Mouse (Mus musculus): ENCODE data around the gene Tlnrd1. TPM values are rescaled to one million over a fixed set of nuclear protein-coding genes. Genes with fewer than 3 reads are reported as not detected.

Tlnrd1 gene
- polyA plus RNA-seq, 1 experiment: 20.5 TPM

DNA sequence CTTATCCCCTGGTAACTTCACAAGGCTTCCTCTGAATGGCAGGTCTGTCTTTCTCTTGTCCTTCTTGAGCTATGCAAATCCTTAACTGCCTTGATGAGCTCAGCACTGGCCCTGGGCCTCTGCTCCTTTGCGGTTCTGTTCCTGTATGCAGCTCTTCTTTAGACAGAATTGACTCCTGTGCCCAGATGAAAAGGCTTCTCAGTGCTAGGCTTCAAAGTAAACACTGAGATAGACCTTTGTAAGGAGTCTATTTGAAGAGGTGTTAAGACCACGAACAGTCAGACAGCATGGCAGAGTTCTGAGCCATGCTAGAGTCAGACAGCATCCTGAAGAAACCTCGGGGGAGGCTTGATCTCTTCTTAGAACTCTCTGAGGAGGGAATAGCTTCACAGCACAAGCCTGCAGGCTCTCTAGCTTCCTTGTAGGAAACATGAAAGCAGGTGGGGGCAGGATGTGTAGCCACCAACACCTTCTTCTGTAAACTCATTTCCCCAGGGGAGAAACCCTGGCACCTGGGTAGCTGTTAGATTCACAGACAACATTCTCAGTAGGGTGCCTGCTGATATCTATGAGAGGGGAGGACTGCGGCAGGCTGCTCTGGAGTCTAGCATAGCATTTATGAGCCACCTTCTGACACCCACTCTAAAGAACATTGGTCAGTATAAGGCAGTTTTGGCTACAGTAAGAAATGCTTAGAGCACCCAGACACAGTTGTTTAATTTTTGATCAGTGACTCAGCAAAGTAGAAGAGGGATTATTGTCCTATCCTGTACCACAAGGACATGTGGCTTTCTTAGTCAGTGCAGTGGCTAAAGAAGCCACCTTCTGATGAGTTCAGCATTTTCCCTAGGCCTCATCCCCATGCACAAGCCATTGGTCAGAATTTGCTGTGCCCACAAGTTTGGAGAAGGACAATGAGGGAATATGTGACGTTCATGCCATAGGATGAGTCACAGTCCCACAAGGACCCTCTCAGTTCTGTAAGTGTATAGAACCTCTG is 31.4 kb downstream of the Tlnrd1 start:
- no peak overlapping the region for H3K27ac ChIP-seq (ENCODE audit: insufficient read depth, low read length)
- no peaks in the 10 kb centered on the region for H3K4me1 ChIP-seq (ENCODE audit: control insufficient read depth, insufficient read depth, low read length)
- no peak for TF ChIP-seq POLR2A (IDR thresholded peaks at IDR 0.05; ENCODE audit: extremely low read depth, insufficient read depth, low read length)
- no peak for TF ChIP-seq CTCF (IDR thresholded peaks at IDR 0.05; ENCODE audit: extremely low read depth, insufficient read depth, low read length)
- H3K4me3 ChIP-seq (ENCODE audit: insufficient read depth, low read length): no peak overlapping the region

DNA sequence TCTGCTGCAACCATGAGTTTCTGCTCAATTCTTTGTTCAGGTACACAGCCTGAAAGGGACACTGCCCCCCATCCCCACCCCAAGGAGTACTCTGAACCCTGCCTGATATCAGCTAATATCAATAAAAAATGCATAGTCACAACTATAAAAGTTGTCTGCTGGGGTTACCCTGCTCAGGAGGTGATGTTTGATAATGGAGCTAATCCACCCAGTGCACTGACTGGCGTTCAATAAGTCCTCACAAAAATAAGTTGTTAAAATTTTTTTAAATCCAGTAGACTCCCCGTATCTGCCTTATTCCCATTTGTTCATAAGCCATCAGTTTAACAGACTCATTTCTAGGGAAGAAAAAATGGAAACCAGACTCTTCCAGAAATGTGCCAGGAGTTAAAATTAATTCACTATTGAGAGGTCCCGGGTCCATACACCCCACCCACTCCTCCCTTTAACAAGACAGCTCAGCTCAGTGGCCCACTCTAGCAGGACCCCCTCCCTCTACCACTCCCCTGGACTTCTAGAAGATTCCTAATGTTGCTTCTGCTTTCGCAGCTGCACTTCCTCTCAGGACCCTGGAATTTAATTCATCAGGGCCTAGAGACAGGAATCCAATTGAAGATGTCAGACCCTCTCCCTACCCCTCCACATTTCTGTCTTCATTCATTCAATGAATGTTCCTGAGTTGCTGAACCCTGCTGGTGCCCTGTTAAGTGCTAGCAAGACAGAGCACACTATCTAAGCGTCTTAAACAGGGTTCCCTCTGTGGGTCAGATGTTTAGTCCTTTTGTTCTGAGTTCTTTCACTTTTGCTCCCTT is 32.3 kb downstream of the Tlnrd1 start:
- TF ChIP-seq CTCF (IDR thresholded peaks at IDR 0.05; ENCODE audit: extremely low read depth, insufficient read depth, low read length): no peak
- TF ChIP-seq POLR2A (IDR thresholded peaks at IDR 0.05; ENCODE audit: extremely low read depth, insufficient read depth, low read length): no peak
- Histone ChIP-seq H3K4me3 (ENCODE audit: insufficient read depth, low read length) (no peak overlapping the region), H3K27ac (ENCODE audit: insufficient read depth, low read length) (no peak overlapping the region), H3K4me1 (ENCODE audit: control insufficient read depth, insufficient read depth, low read length) (no peaks in the 10 kb centered on the region)

DNA sequence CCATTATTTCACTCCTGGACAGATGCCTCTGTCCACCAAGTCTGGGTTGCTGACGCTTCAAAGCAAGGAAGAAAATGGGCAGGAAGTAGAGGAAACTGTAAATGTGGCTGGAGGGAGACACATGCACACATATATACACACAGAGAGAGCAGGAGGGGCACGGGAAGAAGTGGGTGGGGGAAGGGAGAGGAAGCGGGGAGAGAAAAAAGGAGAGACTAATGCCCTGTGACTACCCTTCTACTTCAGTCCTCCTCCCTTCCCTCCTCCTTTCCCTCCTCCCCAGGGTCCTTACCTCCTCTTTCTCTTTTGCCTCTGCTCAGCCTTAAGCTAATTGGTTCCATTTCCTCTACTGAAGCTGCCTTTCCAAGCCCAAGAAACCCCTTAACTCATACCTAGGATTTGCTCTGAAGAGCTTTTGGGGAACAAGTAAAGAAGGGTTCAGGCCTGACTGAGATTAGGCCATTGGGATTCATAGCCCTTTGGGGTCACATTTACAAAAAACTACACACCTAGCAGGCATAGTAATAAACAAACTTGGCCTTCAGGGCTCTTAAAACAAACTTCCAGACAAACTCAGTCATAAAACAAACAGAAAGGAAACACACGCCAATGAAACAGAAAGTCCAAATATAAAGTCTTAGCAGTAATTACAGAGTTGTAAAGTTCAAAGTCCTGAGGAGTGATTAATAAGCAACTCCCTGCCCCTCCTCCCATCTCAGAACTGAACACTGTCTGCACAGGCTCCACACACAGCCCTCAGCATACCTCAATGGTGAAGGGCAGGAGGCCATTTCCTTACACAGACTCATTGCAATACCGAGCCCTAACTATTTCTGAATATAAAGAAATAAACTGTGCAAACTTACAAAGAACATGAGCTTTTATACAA is 36.7 kb downstream of the Tlnrd1 start:
- H3K27ac ChIP-seq (ENCODE audit: insufficient read depth, low read length): no peak overlapping the region
- H3K4me3 ChIP-seq (ENCODE audit: insufficient read depth, low read length): no peak overlapping the region
- no peaks in the 10 kb centered on the region for H3K4me1 ChIP-seq (ENCODE audit: control insufficient read depth, insufficient read depth, low read length)
- TF ChIP-seq POLR2A (IDR thresholded peaks at IDR 0.05; ENCODE audit: extremely low read depth, insufficient read depth, low read length) (no peak), CTCF (IDR thresholded peaks at IDR 0.05; ENCODE audit: extremely low read depth, insufficient read depth, low read length) (no peak)

DNA sequence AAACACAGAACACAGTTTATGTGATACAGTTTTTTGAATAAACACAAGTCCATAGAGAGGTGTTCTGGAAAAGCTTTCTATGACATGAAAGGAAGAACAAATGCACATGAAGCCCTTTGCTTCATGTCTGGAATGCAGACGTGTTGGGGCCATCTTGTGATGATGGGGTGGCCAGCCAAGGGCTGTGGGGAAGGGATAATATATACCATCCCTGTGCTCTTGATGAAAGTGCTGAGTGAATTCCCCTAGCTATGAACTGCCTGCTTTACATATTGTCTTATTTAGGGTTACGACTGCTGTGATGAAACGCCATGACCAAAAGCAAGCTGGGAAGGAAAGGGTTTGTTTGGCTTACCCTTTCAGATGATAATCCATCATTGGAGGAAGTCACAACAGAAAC is 39.3 kb downstream of the Tlnrd1 start:
- Histone ChIP-seq H3K4me1 (ENCODE audit: control insufficient read depth, insufficient read depth, low read length) (no peaks in the 10 kb centered on the region), H3K4me3 (ENCODE audit: insufficient read depth, low read length) (no peak overlapping the region), H3K27ac (ENCODE audit: insufficient read depth, low read length) (no peak overlapping the region)
- TF ChIP-seq POLR2A (IDR thresholded peaks at IDR 0.05; ENCODE audit: extremely low read depth, insufficient read depth, low read length): no peak
- no peak for TF ChIP-seq CTCF (IDR thresholded peaks at IDR 0.05; ENCODE audit: extremely low read depth, insufficient read depth, low read length)

DNA sequence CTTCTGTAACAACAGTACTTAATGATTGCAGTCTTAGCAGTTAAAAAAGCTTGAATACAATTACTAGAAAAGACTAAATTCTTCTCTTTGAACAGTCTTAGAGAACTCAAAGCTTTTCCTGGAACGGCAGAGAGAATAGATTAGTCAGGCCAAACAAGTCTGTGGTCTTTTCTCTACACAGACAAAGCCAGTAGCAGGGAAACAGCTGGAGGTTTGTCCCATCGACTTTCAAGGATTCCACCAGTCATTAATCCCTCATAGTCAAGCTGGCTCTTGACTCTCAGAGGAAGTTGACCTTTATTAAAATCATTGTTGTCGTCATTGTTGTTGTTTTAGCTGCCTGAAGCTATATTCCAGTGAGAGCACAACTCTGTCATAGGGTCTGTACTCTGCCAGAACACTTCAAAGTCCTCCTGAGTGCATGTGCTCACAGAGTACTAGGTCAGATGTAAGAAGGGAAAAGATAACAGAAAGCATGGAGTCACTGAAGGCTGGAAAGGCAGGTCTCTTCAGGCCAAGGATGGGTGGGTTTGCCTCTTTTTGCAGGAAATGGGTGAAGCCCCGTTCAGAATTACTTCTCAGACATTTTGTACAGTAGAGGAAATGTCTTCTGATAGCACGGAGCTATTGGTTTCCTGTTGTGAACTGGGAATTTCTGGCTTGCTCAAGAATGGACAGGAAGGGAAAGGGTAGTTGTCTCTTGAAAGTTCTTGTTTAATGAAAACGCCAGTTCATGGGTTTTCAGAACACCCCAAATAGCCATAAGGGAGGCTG is 41.4 kb downstream of the Tlnrd1 start:
- Histone ChIP-seq H3K4me3 (ENCODE audit: insufficient read depth, low read length) (no peak overlapping the region), H3K4me1 (ENCODE audit: control insufficient read depth, insufficient read depth, low read length) (no peaks in the 10 kb centered on the region), H3K27ac (ENCODE audit: insufficient read depth, low read length) (no peak overlapping the region)
- TF ChIP-seq POLR2A (IDR thresholded peaks at IDR 0.05; ENCODE audit: extremely low read depth, insufficient read depth, low read length) (no peak), CTCF (IDR thresholded peaks at IDR 0.05; ENCODE audit: extremely low read depth, insufficient read depth, low read length) (no peak)

DNA sequence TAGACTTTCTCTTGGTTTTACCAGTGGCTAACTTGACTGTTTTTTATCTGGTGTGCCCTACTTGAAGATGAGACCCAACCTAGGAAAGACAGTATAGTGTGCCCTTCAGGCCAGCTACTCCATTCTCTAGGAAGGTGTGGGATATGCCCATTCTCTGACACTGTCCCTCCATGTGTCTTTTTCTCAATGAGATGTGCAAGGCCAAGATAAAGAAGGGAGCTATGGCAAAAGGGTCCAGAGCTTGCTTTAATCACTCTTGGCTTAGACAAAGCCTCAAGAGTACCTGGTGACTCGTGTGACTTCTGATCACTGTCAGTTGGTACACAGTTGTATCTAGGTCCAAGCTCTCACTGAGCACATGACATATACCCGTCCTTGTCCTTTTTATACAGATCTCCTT is 44.0 kb downstream of the Tlnrd1 start:
- Histone ChIP-seq H3K4me3 (ENCODE audit: insufficient read depth, low read length) (no peak overlapping the region), H3K4me1 (ENCODE audit: control insufficient read depth, insufficient read depth, low read length) (no peaks in the 10 kb centered on the region), H3K27ac (ENCODE audit: insufficient read depth, low read length) (no peak overlapping the region)
- TF ChIP-seq POLR2A (IDR thresholded peaks at IDR 0.05; ENCODE audit: extremely low read depth, insufficient read depth, low read length) (no peak), CTCF (IDR thresholded peaks at IDR 0.05; ENCODE audit: extremely low read depth, insufficient read depth, low read length) (no peak)

DNA sequence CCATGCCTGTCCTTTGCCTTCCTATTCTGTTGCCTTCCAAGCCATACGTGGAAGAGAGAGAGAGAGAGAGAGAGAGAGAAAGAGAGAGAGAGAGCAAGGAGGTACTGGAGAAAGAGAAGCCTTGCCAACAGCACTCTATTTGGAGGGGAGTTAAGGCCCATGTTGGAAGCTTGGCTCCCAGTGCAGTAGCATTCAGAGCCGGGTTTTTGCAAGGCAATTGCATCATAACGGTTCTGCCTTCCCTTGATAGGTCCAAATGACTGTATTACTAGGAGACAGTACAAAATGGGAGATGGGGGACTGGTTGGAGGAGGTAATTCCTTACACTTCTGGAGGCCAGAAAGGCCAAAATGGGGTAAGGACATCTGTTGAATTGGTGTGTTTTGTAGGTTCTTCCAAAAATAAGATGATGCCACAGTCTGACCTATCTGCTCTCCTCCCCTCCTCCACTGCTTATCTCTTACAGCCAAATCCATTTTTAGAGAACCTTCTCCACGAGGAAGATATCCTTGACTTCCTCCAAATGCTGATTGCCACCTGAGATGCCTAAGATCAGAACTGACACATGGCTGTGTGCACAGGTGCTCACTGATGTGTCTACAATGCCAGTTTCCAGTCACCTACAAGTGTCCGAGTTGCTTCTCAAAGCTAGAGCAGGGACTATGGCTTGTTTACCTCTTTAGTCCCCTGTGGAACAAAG is 45.4 kb downstream of the Tlnrd1 start:
- H3K27ac ChIP-seq (ENCODE audit: insufficient read depth, low read length): no peak overlapping the region
- no peaks in the 10 kb centered on the region for H3K4me1 ChIP-seq (ENCODE audit: control insufficient read depth, insufficient read depth, low read length)
- no peak overlapping the region for H3K4me3 ChIP-seq (ENCODE audit: insufficient read depth, low read length)
- TF ChIP-seq POLR2A (IDR thresholded peaks at IDR 0.05; ENCODE audit: extremely low read depth, insufficient read depth, low read length): no peak
- TF ChIP-seq CTCF (IDR thresholded peaks at IDR 0.05; ENCODE audit: extremely low read depth, insufficient read depth, low read length): no peak

Other genes starting within 250 kb of the Tlnrd1 start
- 1.6 and 5.4 TPM in 2 replicates for gene Il16, start 138.6 kb downstream of the Tlnrd1 start, polyA plus RNA-seq (2012; rRNA removed)
- 0.87 and 0.88 TPM in 2 replicates for gene Cfap161, start 89.4 kb downstream of the Tlnrd1 start, polyA plus RNA-seq (2012; rRNA removed)
- gene Mesd, start 161 bp upstream of the Tlnrd1 start, polyA plus RNA-seq (2012; rRNA removed): 34.8 and 37.8 TPM in 2 replicates
- 5.8 and 6.4 TPM in 2 replicates for gene Cemip, start 202.2 kb upstream of the Tlnrd1 start, polyA plus RNA-seq (2012; rRNA removed)